Mouse (Mus musculus): ENCODE data around the gene Trim65.
"Not testable (repeated sequence)": the region's sequence is repeated elsewhere in the genome, so short reads cannot be mapped to it uniquely, and the experiment has no call there.

Trim65 gene

GRCm38 (mm10) chr11:116138468-116139138 is 7.7 kb upstream of the Trim65 start, which contains the start of gene Mrpl38:
Mrpl38 (minus strand) TSS chr11:116138868.
- DNase-seq (ENCODE audit: low read depth, low spot score) = peak; percentile 97

- no peak for DNase-seq (ENCODE audit: low read depth, low spot score)
Measured at GRCm38 (mm10) chr11:116138096-116138467, 7.2 kb upstream of the Trim65 start.

- DNase-seq (ENCODE audit: low read depth, low spot score) = no peak
Measured at GRCm38 (mm10) chr11:116134171-116134570, 3.2 kb upstream of the Trim65 start.

GRCm38 (mm10) chr11:116133497-116133896 is 2.6 kb upstream of the Trim65 start:
- DNase-seq (ENCODE audit: low read depth, low spot score) = no peak

- no peak for DNase-seq (ENCODE audit: low read depth, low spot score)
Measured at GRCm38 (mm10) chr11:116132366-116133333, 1.7 kb upstream of the Trim65 start.

- no peak for DNase-seq (ENCODE audit: low read depth, low spot score)
Measured at GRCm38 (mm10) chr11:116131349-116132170, 632 bp upstream of the Trim65 start.

GRCm38 (mm10) chr11:116129993-116130487 is 888 bp downstream of the Trim65 start:
- DNase-seq (ENCODE audit: low read depth, low spot score) = peak; percentile 36

GRCm38 (mm10) chr11:116129091-116129790 is 1.7 kb downstream of the Trim65 start:
- no peak for DNase-seq (ENCODE audit: low read depth, low spot score)

GRCm38 (mm10) chr11:116127986-116128385 is 2.9 kb downstream of the Trim65 start:
- no peak for DNase-seq (ENCODE audit: low read depth, low spot score)

- peak; percentile 79 for DNase-seq (ENCODE audit: low read depth, low spot score)
Measured at GRCm38 (mm10) chr11:116127156-116127980, 3.6 kb downstream of the Trim65 start, which contains the start of gene Trim47. Trim47 (minus strand) TSS chr11:116127210.

GRCm38 (mm10) chr11:116126261-116126660 is 4.7 kb downstream of the Trim65 start:
- no peak for DNase-seq (ENCODE audit: low read depth, low spot score)

- not testable (repeated sequence) for DNase-seq (ENCODE audit: low read depth, low spot score)
Measured at GRCm38 (mm10) chr11:116121731-116122245, 9.1 kb downstream of the Trim65 start.

GRCm38 (mm10) chr11:116117819-116118218 is 13.1 kb downstream of the Trim65 start:
- no peak for DNase-seq (ENCODE audit: low read depth, low spot score)

GRCm38 (mm10) chr11:116117241-116117640 is 13.7 kb downstream of the Trim65 start:
- no peak for DNase-seq (ENCODE audit: low read depth, low spot score)

- no peak for DNase-seq (ENCODE audit: low read depth, low spot score)
Measured at GRCm38 (mm10) chr11:116111611-116112203, 19.2 kb downstream of the Trim65 start.

- DNase-seq (ENCODE audit: low read depth, low spot score) = no peak
Measured at GRCm38 (mm10) chr11:116111067-116111466, 19.9 kb downstream of the Trim65 start.

GRCm38 (mm10) chr11:116110540-116110939 is 20.4 kb downstream of the Trim65 start:
- DNase-seq (ENCODE audit: low read depth, low spot score) = no peak

- DNase-seq (ENCODE audit: low read depth, low spot score) = no peak
Measured at GRCm38 (mm10) chr11:116110131-116110530, 20.8 kb downstream of the Trim65 start.

GRCm38 (mm10) chr11:116109441-116110081 is 21.4 kb downstream of the Trim65 start:
- DNase-seq (ENCODE audit: low read depth, low spot score) = no peak
